In the genomic region with DNA sequence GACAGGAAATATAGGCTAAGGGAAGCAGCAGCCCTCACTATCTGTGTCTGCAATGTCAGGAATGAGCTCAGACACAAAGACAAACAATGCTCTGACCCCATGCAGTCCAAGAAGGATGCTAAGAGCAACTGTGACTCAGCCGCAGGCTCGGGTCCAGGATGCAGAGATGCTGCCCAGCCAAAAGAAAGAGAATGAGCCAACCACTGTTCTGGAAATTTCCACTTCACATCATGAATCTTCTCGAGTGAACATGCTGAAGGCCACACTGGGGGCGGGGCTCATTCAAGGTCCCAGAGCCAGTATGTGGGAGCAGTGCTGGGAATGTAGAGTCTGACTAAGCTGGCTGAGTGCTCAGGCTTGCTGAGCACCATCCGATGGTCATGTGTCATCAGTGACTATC, we compare ENCODE assay signal across 9 mouse cellular contexts. TPM values are rescaled to one million over a fixed set of nuclear protein-coding genes. Genes with fewer than 3 reads are reported as not detected.
DNase-seq lines count a peak whose midpoint lies in the region; ATAC-seq lines count a peak whose summit lies in the region.
"Had no signal": no experiment of that assay in that cellular context is flagged by ENCODE, and none has a peak within 500 bp of the region (broad histone marks: within the 10 kb centered on the region; RNA-seq: fewer than 3 reads in every experiment).

No protein-coding gene starts in this region.

- H3K36me3 ChIP-seq in heart, embryonic 10.5 days, result no peaks in the 10 kb centered on the region
- no peaks in the 10 kb centered on the region for H3K36me3 ChIP-seq in limb, embryonic 10.5 days

- ATAC-seq in megakaryocyte, adult 5-6 weeks (ENCODE audit: poor library complexity, severe bottlenecking), result no peak

- WGBS in heart, embryonic 10.5 days, result 55% methylated on average over 5 of the region's 5 CpGs
- 75% methylated on average over 5 of the region's 5 CpGs for WGBS in limb, embryonic 10.5 days

- no peaks in the 10 kb centered on the region for H3K27me3 ChIP-seq in heart, embryonic 10.5 days (ENCODE audit: insufficient read depth, poor library complexity, severe bottlenecking)
- H3K27me3 ChIP-seq in limb, embryonic 10.5 days (ENCODE audit: low read depth, poor library complexity, severe bottlenecking), result no peaks in the 10 kb centered on the region

- no peaks in the 10 kb centered on the region for H3K4me1 ChIP-seq in heart, embryonic 10.5 days
- peaks cover under 1% of the 10 kb centered on the region; the same call in 1 of the 2 replicates for H3K4me1 ChIP-seq in limb, embryonic 10.5 days

- peak; percentile 60 for DNase-seq in layer of hippocampus, adult 11-12 months (ENCODE audit: low spot score)
- DNase-seq in layer of hippocampus, adult 9-10 months (ENCODE audit: low spot score), result no peak
- peak; percentile 79 to 81 for DNase-seq in cerebellum, adult 18-20 months
- peak; percentile 69 for DNase-seq in heart, embryonic 10.5 days (ENCODE audit: low spot score)
- DNase-seq in kidney, postnatal 10 days, result peak; percentile 87
- peak; percentile 48 for DNase-seq in right cerebral cortex, postnatal 25 days
- DNase-seq in limb, embryonic 10.5 days (ENCODE audit: low spot score), result no peak

- no peak overlapping the region for H3K27ac ChIP-seq in heart, embryonic 10.5 days
- no peak overlapping the region for H3K27ac ChIP-seq in limb, embryonic 10.5 days

- no peak overlapping the region for H3K4me3 ChIP-seq in heart, embryonic 10.5 days
- no peak overlapping the region for H3K4me3 ChIP-seq in limb, embryonic 10.5 days

- H3K9me3 ChIP-seq in heart, embryonic 10.5 days, result no peaks in the 10 kb centered on the region
- no peaks in the 10 kb centered on the region for H3K9me3 ChIP-seq in limb, embryonic 10.5 days (replicated peaks)

RNA-seq across cellular contexts. Expression of a gene that starts 23.2 kb away (rescaled TPM):
- 6.0 and 6.3 TPM in 2 replicates for polyA plus RNA-seq in heart, embryonic 10.5 days (2016; fragmentation: Nextera tagmentation; extraction: Ambion mirVana)
- total RNA-seq in megakaryocyte, adult 5-6 weeks (2015), result 0.11 and 0.18 TPM in 2 replicates
- 0.22 TPM in 1 of 2 replicates, not detected in the other for total RNA-seq in megakaryocyte, adult 5-6 weeks (2017)
- polyA plus RNA-seq in limb, embryonic 10.5 days (2016; fragmentation: Nextera tagmentation; extraction: Ambion mirVana), result 5.6 and 6.2 TPM in 2 replicates
- total RNA-seq: neutrophil, adult 5-6 weeks had no signal

Comparison
In these comparisons a context has a peak if more than half of its experiments do, and no peak if none do; other contexts are left out.
1. DNase-seq: peak in layer of hippocampus, adult 11-12 months (single experiment), cerebellum, adult 18-20 months (2 of 2), heart, embryonic 10.5 days (single experiment), kidney, postnatal 10 days (single experiment) and right cerebral cortex, postnatal 25 days (single experiment); none in layer of hippocampus, adult 9-10 months (single experiment) and limb, embryonic 10.5 days (single experiment).